Mouse (Mus musculus): Measurements from ENCODE around the gene Tpk1. TPM values are rescaled to one million over a fixed set of nuclear protein-coding genes. Genes with fewer than 3 reads are reported as not detected.
A peak's percentile ranks its signal among the peaks of the same experiment; 100 is the strongest.

Gene Tpk1
- polyA plus RNA-seq, 1 experiment: 4.0 TPM

- TF ChIP-seq CTCF (IDR thresholded peaks at IDR 0.05; ENCODE audit: borderline replicate concordance, extremely low read depth, insufficient read depth, insufficient read length): no peak
- DNase-seq (ENCODE audit: low read depth): no peak
These were observed 103.6 kb downstream of the Tpk1 start for GRCm38 (mm10) chr6:43562474-43562873.

- no peak for DNase-seq (ENCODE audit: low read depth)
- TF ChIP-seq CTCF (IDR thresholded peaks at IDR 0.05; ENCODE audit: borderline replicate concordance, extremely low read depth, insufficient read depth, insufficient read length) (no peak), POLR2A (IDR thresholded peaks at IDR 0.05; ENCODE audit: borderline replicate concordance, extremely low read depth, insufficient read depth, insufficient read length, poor library complexity, severe bottlenecking) (no peak)
These were observed 114.7 kb downstream of the Tpk1 start for GRCm38 (mm10) chr6:43551410-43551809.

DNA sequence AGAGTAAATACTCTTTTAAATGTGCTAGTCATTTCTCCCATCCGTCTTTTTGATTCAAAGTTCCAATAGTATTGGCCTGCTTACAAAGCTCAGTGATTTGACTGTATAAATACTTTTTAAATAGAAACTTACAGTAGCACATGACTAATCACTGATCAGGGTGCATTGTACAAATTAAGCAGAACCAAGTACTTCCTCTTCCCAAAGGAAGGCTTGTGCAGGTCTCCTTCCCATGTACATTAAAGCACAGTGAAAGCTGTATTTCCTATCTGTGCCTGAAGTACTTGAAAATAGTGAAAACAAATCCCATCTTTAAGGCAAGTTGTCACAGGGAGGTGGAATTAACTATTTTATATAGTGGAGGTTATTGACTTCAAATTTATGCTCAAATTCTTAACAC lies 119.5 kb downstream of the Tpk1 start:
- no peak for TF ChIP-seq CTCF (IDR thresholded peaks at IDR 0.05; ENCODE audit: borderline replicate concordance, extremely low read depth, insufficient read depth, insufficient read length)
- no peak for TF ChIP-seq POLR2A (IDR thresholded peaks at IDR 0.05; ENCODE audit: borderline replicate concordance, extremely low read depth, insufficient read depth, insufficient read length, poor library complexity, severe bottlenecking)

DNA sequence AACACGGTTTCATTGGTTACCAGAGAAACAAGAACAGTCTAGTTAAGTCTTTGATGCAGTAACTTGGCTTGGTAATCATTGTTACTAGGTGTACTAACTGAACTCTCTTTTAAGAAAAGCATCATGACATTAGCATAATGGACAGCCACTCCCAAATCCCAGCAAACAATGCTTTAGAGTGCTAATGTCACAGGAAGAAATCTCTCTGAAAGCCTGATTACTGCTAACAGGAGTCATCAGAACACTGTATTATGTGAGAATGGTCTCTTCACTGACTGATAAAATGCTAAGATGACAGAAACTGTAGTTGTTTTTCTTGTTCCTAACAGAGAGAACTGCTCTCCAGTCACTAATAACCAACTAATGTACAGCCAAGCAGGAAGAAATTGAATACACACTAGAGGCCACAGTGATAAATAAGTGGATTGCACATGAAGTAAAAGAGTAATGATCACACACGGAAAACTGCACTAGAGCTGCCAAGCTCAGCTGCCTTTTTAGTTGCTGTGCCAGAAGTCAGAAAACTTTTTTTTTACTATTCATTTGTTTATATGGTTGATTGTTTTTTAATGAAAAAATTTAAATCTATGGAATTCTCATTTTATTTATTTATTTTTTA lies 128.7 kb downstream of the Tpk1 start:
- DNase-seq (ENCODE audit: low read depth): no peak

More for the DNA sequence above, 119.5 kb downstream of the Tpk1 start:
- DNase-seq (ENCODE audit: low read depth): no peak

GRCm38 (mm10) chr6:43535459-43535858 lies 130.6 kb downstream of the Tpk1 start:
- DNase-seq (ENCODE audit: low read depth): no peak
- TF ChIP-seq CTCF (IDR thresholded peaks at IDR 0.05; ENCODE audit: borderline replicate concordance, extremely low read depth, insufficient read depth, insufficient read length) (no peak), POLR2A (IDR thresholded peaks at IDR 0.05; ENCODE audit: borderline replicate concordance, extremely low read depth, insufficient read depth, insufficient read length, poor library complexity, severe bottlenecking) (no peak)

More for the DNA sequence above, 128.7 kb downstream of the Tpk1 start:
- TF ChIP-seq CTCF (IDR thresholded peaks at IDR 0.05; ENCODE audit: borderline replicate concordance, extremely low read depth, insufficient read depth, insufficient read length): no peak
- TF ChIP-seq POLR2A (IDR thresholded peaks at IDR 0.05; ENCODE audit: borderline replicate concordance, extremely low read depth, insufficient read depth, insufficient read length, poor library complexity, severe bottlenecking): no peak

DNA sequence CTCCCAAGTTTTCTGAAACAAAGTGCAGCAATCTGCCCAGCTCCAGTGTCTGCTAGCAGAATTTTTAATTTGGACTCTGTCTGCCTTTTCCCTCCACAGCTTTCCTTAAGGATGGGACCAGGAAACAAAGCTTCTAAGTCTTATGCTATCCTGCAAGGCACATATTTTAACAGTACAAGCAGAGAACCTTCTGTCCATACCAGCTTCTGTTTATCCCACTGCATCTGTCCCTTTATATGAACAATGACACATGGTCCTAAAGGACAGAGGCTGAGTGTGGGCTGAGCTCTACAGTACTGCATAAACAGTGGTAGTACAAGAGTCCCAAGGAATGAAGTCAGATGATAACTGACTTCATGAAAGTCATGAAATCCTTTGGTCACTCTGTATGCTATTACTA lies 132.8 kb downstream of the Tpk1 start:
- no peak for DNase-seq (ENCODE audit: low read depth)
- TF ChIP-seq CTCF (IDR thresholded peaks at IDR 0.05; ENCODE audit: borderline replicate concordance, extremely low read depth, insufficient read depth, insufficient read length) (no peak), POLR2A (IDR thresholded peaks at IDR 0.05; ENCODE audit: borderline replicate concordance, extremely low read depth, insufficient read depth, insufficient read length, poor library complexity, severe bottlenecking) (no peak)

DNA sequence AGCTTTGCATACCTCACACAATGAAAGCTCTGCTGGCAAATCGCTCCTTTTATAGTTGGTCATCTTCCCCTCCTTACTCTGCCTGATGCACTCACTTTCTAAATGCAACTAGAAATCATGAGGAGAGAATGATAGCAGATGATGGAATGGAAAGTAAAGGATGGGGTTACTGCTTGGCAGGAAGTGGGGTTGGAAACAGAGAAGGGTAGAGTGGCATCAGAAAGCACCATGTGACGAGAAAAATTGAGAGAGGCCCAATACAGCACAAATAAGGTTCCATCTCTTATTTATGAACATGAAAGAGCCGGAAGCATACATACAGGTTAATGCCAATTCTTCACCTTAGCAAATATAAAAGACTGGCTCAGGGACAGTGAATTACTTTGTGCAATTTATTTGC lies 133.3 kb downstream of the Tpk1 start:
- TF ChIP-seq CTCF (IDR thresholded peaks at IDR 0.05; ENCODE audit: borderline replicate concordance, extremely low read depth, insufficient read depth, insufficient read length) (no peak), POLR2A (IDR thresholded peaks at IDR 0.05; ENCODE audit: borderline replicate concordance, extremely low read depth, insufficient read depth, insufficient read length, poor library complexity, severe bottlenecking) (no peak)

GRCm38 (mm10) chr6:43531996-43532395 lies 134.1 kb downstream of the Tpk1 start:
- TF ChIP-seq POLR2A (IDR thresholded peaks at IDR 0.05; ENCODE audit: borderline replicate concordance, extremely low read depth, insufficient read depth, insufficient read length, poor library complexity, severe bottlenecking) (no peak), CTCF (IDR thresholded peaks at IDR 0.05; ENCODE audit: borderline replicate concordance, extremely low read depth, insufficient read depth, insufficient read length) (no peak)
- no peak for DNase-seq (ENCODE audit: low read depth)

More for the DNA sequence above, 133.3 kb downstream of the Tpk1 start:
- no peak for DNase-seq (ENCODE audit: low read depth)

- DNase-seq (ENCODE audit: low read depth): no peak
- TF ChIP-seq POLR2A (IDR thresholded peaks at IDR 0.05; ENCODE audit: borderline replicate concordance, extremely low read depth, insufficient read depth, insufficient read length, poor library complexity, severe bottlenecking): no peak
- TF ChIP-seq CTCF (IDR thresholded peaks at IDR 0.05; ENCODE audit: borderline replicate concordance, extremely low read depth, insufficient read depth, insufficient read length): no peak
These were observed 137.1 kb downstream of the Tpk1 start for GRCm38 (mm10) chr6:43528996-43529395.

DNA sequence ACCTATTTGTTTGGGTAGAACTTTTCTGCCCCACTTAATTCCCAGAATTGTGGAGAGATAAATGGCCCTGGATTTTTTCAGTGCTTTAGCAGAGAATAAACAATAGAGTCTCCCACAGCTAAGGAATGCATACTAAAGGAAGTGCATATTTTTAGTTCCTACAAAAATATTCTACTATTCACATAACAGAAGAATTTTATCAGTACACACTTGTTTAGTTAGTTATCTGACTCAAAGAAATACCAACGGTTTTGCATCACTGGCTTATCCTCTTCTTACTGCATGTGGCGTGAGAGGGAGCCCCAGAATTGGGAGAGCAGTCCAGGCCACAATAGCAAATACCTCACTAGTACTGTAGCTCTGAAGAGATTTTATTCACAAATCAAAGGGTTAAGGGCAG lies 141.1 kb downstream of the Tpk1 start:
- DNase-seq (ENCODE audit: low read depth): no peak

GRCm38 (mm10) chr6:43522046-43522445 lies 144.0 kb downstream of the Tpk1 start:
- TF ChIP-seq CTCF (IDR thresholded peaks at IDR 0.05; ENCODE audit: borderline replicate concordance, extremely low read depth, insufficient read depth, insufficient read length) (no peak), POLR2A (IDR thresholded peaks at IDR 0.05; ENCODE audit: borderline replicate concordance, extremely low read depth, insufficient read depth, insufficient read length, poor library complexity, severe bottlenecking) (no peak)
- DNase-seq (ENCODE audit: low read depth): peak; percentile 77

More for the DNA sequence above, 141.1 kb downstream of the Tpk1 start:
- no peak for TF ChIP-seq CTCF (IDR thresholded peaks at IDR 0.05; ENCODE audit: borderline replicate concordance, extremely low read depth, insufficient read depth, insufficient read length)
- TF ChIP-seq POLR2A (IDR thresholded peaks at IDR 0.05; ENCODE audit: borderline replicate concordance, extremely low read depth, insufficient read depth, insufficient read length, poor library complexity, severe bottlenecking): no peak

DNA sequence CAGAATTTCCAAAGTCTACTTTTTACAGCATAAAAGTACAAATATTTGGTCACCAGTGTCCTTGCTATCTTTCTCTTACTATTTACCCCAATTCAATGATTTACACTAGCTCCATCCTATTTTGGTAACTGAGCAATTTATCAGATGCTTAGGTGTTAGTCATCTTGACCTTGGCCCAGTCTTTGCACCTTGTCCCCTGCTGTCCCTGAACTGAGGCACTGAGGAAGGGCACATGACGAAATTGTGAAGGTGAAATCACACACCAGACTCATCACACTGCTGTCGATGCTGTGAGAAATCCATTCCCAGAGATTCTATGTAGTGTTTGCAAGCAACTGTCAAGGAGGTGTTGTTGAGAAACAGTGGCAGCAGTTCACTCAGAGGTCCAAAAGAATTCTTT lies 145.9 kb downstream of the Tpk1 start:
- TF ChIP-seq POLR2A (IDR thresholded peaks at IDR 0.05; ENCODE audit: borderline replicate concordance, extremely low read depth, insufficient read depth, insufficient read length, poor library complexity, severe bottlenecking) (no peak), CTCF (IDR thresholded peaks at IDR 0.05; ENCODE audit: borderline replicate concordance, extremely low read depth, insufficient read depth, insufficient read length) (no peak)
- peak; percentile 34 for DNase-seq (ENCODE audit: low read depth)

Measured in brain, embryonic 14.5 days (tissue).